Mouse (Mus musculus) heart, embryonic 12.5 days (tissue): ENCODE measurements around the gene Smpdl3b. TPM values are rescaled to one million over a fixed set of nuclear protein-coding genes. Genes with fewer than 3 reads are reported as not detected.
"Not testable (repeated sequence)": the region's sequence is repeated elsewhere in the genome, so short reads cannot be mapped to it uniquely, and the experiment has no call there.

Source experiments
- ATAC-seq: fragments of 200-750 bp; cut with Nextera tagmentation; 2 replicates; pipeline ENCODE4 v1.8.0; 2017; ENCODE audit warnings: moderate TSS enrichment, moderate library complexity; ENCODE audit not compliant: insufficient number of reproducible peaks, low FRiP score
- H3K27ac ChIP-seq: fragments of 300-500 bp; sonication (generic); 2 replicates; pipeline ENCODE4 v1.5.1; 2016; ENCODE audit warnings: mild to moderate bottlenecking, moderate library complexity; ENCODE audit not compliant: poor library complexity, severe bottlenecking
- H3K27me3 ChIP-seq: fragments of 300-500 bp; sonication (generic); replicated peaks from 2 replicates; pipeline ENCODE4 v1.6.1; 2016; ENCODE audit warnings: mild to moderate bottlenecking, moderate library complexity
- H3K36me3 ChIP-seq: fragments of 300-500 bp; sonication (generic); 2 replicates; pipeline ENCODE4 v1.6.1; 2016; ENCODE audit warnings: mild to moderate bottlenecking, moderate library complexity
- H3K4me1 ChIP-seq: fragments of 300-500 bp; sonication (generic); replicated peaks from 2 replicates; pipeline ENCODE4 v1.6.1; 2016; ENCODE audit warnings: mild to moderate bottlenecking
- H3K4me2 ChIP-seq: fragments of 300-500 bp; sonication (generic); 2 replicates; pipeline ENCODE4 v1.6.1; 2016; ENCODE audit warnings: mild to moderate bottlenecking, moderate library complexity
- H3K4me3 ChIP-seq: fragments of 300-500 bp; sonication (generic); 2 replicates; pipeline ENCODE4 v1.5.1; 2016; ENCODE audit warnings: mild to moderate bottlenecking
- H3K9ac ChIP-seq: fragments of 300-500 bp; sonication (generic); 2 replicates; pipeline ENCODE4 v1.6.1; 2016; ENCODE audit warnings: mild to moderate bottlenecking, moderate library complexity
- H3K9me3 ChIP-seq: fragments of 300-500 bp; sonication (generic); replicated peaks from 2 replicates; pipeline ENCODE4 v1.6.1; 2016; ENCODE audit warnings: mild to moderate bottlenecking, moderate library complexity
- whole genome bisulfite sequencing: fragments of 180-500 bp; shearing (Covaris S2); methylation state at CpG from one replicate; pipeline ENCODE4 v1.1.7; 2016; 5-methylcytosine and 5-hydroxymethylcytosine counted together
- polyA plus RNA-seq: library from polyadenylated mRNA; unstranded; fragments of >200 nt; fragmentation: Nextera tagmentation; extraction: Ambion mirVana; gene quantifications from 2 replicates; pipeline ENCODE4 v1.2.1, GENCODE M21; 2016

Smpdl3b gene
- polyA plus RNA-seq, 1 experiment from 2014 or later: 6.5 TPM

DNA sequence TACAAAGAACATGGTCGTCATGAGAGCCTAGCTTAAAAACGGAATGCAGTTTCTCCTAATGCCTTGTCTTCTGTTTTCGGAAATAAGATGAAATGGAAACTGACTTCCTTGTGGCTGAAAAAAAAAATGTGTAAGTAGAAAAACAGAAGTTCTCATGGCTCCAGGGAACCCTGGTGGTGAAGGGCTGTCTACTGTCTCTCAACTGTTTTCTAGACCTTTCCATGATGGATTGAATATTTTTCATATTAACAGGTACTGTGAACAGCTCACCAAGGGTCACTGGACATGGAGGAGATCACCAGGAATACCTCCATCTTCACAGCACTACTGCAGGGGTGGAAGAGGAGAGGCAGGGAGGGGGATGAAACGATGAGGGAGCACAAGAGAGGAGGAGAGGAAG lies 41.0 kb upstream of the Smpdl3b start:
- H3K27ac ChIP-seq: no peak overlapping the region
- H3K36me3 ChIP-seq: no peaks in the 10 kb centered on the region
- H3K4me2 ChIP-seq: no peak overlapping the region
- H3K9me3 ChIP-seq: no peaks in the 10 kb centered on the region
- peaks cover 30% of the 10 kb centered on the region for H3K27me3 ChIP-seq
- H3K4me3 ChIP-seq: no peak overlapping the region
- H3K9ac ChIP-seq: no peak overlapping the region
- WGBS: 60% methylated on average over 4 of the region's 4 CpGs
- ATAC-seq: no peak
- H3K4me1 ChIP-seq: peaks cover 7% of the 10 kb centered on the region; the same call in 1 of the 2 replicates

GRCm38 (mm10) chr4:132797461-132797860 lies 40.4 kb upstream of the Smpdl3b start:
- Histone ChIP-seq H3K36me3 (no peaks in the 10 kb centered on the region), H3K9me3 (no peaks in the 10 kb centered on the region), H3K27ac (no peak overlapping the region), H3K27me3 (peaks cover 30% of the 10 kb centered on the region), H3K4me2 (no peak overlapping the region), H3K4me1 (peaks cover 7% of the 10 kb centered on the region; the same call in 1 of the 2 replicates), H3K4me3 (no peak overlapping the region), H3K9ac (no peak overlapping the region)
- no peak for ATAC-seq
- WGBS: 64% methylated on average over 1 of the region's 1 CpGs

DNA sequence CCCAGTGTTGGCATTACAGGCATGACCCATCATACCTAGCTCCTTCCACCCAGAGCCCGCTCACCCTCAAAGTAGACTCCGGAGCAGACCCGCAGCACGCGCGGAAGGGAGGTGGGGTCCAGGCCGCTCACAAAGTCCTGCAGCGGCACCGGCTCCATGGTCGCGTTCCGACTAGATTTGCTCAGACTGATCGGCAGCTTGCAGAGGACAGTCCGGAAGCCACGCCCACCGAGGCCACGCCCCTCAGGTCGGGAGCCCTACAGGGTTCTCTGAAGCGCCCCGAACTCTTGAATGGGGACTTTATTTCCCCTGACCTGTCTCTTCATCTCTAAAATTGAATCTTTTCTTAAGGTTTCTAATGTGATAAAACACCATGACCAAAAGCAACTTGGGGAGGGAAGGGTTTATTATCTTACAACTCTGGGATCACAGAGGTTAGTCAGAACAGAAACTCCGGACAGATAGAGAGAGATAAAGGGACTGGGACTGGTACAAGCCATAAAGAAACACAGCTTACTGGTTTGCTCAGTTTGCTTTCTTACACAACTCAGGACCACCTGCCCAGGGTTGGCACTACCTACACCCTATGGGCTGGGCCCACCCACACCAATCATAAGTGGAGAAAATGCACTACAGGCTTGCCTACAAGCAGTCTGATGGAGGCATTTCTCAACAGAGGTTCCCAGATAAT lies 39.3 kb upstream of the Smpdl3b start, which contains the start of gene Themis2:
Themis2 (minus strand) TSS at position 192 of the 691 bp plus-strand sequence.
- ATAC-seq: no peak
- Histone ChIP-seq H3K9me3 (no peaks in the 10 kb centered on the region), H3K27me3 (peaks cover 30% of the 10 kb centered on the region), H3K4me2 (peak within 1 kb of the TSS; percentile 72), H3K4me1 (peaks cover 7% of the 10 kb centered on the region; the same call in 1 of the 2 replicates), H3K36me3 (no peaks in the 10 kb centered on the region), H3K4me3 (peak within 1 kb of the TSS; percentile 43), H3K27ac (no peak within 1 kb of the TSS), H3K9ac (peak within 1 kb of the TSS; percentile 47; the same call in 1 of the 2 replicates)
- 1% methylated on average over 21 of the region's 21 CpGs for WGBS

GRCm38 (mm10) chr4:132795171-132795570 lies 38.1 kb upstream of the Smpdl3b start:
- Histone ChIP-seq H3K27me3 (peaks cover 30% of the 10 kb centered on the region), H3K4me3 (no peak overlapping the region), H3K36me3 (no peaks in the 10 kb centered on the region), H3K4me1 (peaks cover 7% of the 10 kb centered on the region; the same call in 1 of the 2 replicates), H3K27ac (no peak overlapping the region), H3K4me2 (no peak overlapping the region), H3K9ac (no peak overlapping the region), H3K9me3 (no peaks in the 10 kb centered on the region)
- no peak for ATAC-seq
- WGBS: 58% methylated on average over 7 of the region's 7 CpGs

GRCm38 (mm10) chr4:132794760-132795159 lies 37.7 kb upstream of the Smpdl3b start:
- Histone ChIP-seq H3K9me3 (no peaks in the 10 kb centered on the region), H3K27ac (no peak overlapping the region), H3K4me1 (peaks cover 7% of the 10 kb centered on the region; the same call in 1 of the 2 replicates), H3K36me3 (no peaks in the 10 kb centered on the region), H3K4me3 (no peak overlapping the region), H3K4me2 (no peak overlapping the region), H3K9ac (no peak overlapping the region), H3K27me3 (peaks cover 30% of the 10 kb centered on the region)
- ATAC-seq: no peak
- WGBS: 68% methylated on average over 8 of the region's 8 CpGs

DNA sequence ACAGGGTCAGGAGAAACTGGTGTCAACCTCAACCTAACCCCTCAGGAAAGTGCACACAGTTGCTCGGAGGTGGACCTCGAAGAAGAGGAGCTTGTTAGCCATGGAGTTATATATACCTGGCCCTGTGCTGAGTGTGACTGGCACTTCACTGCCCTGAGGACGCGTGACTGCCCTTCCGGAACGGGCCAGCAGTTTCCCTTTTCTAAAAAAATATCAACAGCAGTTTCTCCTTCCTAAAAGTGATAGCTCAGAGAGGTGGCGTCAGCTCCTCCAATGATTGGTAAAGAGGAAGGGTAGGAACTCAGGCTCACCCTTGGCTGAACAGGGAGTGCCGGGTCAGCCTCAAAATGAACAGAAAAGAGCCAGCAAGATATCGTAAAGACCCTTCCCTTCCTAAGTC lies 37.0 kb upstream of the Smpdl3b start:
- Histone ChIP-seq H3K9ac (no peak overlapping the region), H3K9me3 (no peaks in the 10 kb centered on the region), H3K4me2 (no peak overlapping the region), H3K4me3 (no peak overlapping the region), H3K27ac (no peak overlapping the region), H3K36me3 (no peaks in the 10 kb centered on the region), H3K4me1 (peaks cover 7% of the 10 kb centered on the region; the same call in 1 of the 2 replicates), H3K27me3 (peaks cover 30% of the 10 kb centered on the region)
- ATAC-seq: no peak
- WGBS: 68% methylated on average over 9 of the region's 9 CpGs

GRCm38 (mm10) chr4:132793322-132794004 lies 36.4 kb upstream of the Smpdl3b start:
- not testable (repeated sequence) for H3K4me1 ChIP-seq, H3K9ac ChIP-seq, H3K27ac ChIP-seq, H3K36me3 ChIP-seq, ATAC-seq, H3K4me2 ChIP-seq, H3K4me3 ChIP-seq, H3K9me3 ChIP-seq
- peaks cover 30% of the 10 kb centered on the region for H3K27me3 ChIP-seq
- WGBS: 77% methylated on average over 8 of the region's 9 CpGs

DNA sequence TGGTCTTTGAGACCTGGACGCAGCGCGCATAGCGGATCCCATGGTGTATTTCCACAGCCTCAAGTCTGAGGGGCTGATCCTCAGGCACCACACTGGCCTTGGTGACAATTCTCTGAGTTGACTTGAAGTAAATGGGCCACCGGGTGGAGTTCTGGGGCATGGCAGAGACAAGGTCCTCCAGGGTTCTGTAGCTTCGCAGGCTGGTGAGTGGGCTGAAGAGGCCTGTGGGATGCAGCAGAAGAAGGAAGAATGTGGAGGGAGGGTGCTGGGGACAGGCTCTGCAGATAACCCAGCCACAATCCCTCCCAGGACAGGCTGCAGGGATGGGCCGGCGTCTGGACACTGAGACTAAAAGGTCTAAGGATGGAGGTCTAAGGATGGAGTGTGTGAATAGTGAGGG lies 32.7 kb upstream of the Smpdl3b start:
- Histone ChIP-seq H3K4me3 (no peak overlapping the region), H3K27ac (no peak overlapping the region), H3K4me2 (no peak overlapping the region), H3K36me3 (no peaks in the 10 kb centered on the region), H3K4me1 (no peaks in the 10 kb centered on the region), H3K9ac (no peak overlapping the region), H3K27me3 (peaks cover 11% of the 10 kb centered on the region), H3K9me3 (no peaks in the 10 kb centered on the region)
- WGBS: 70% methylated on average over 8 of the region's 8 CpGs
- no peak for ATAC-seq

DNA sequence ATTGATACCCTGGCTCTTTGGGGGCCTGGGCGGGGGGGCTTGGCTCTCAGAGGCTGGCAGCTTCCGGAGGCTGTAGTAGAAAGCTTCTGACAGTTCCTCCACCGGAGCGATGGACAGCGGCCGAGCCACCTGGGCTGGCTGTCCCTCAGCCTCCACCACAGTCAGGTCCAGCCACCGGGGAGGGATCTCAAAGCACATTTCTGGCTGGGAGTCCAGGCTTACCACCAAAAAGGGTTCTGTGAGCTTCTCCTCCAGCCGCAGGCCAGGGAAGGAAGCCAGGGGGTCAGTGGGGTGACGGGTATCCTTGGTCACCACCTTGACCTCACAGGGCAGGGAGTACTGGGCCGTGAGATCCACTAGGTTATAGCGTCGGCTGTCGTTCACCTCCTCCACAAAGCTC lies 28.2 kb upstream of the Smpdl3b start:
- H3K27ac ChIP-seq: no peak overlapping the region

GRCm38 (mm10) chr4:132783732-132784131 lies 26.7 kb upstream of the Smpdl3b start:
- WGBS: 81% methylated on average over 2 of the region's 2 CpGs
- Histone ChIP-seq H3K9me3 (no peaks in the 10 kb centered on the region), H3K4me3 (no peak overlapping the region), H3K36me3 (peaks cover 10% of the 10 kb centered on the region), H3K27ac (no peak overlapping the region), H3K4me1 (no peaks in the 10 kb centered on the region), H3K4me2 (no peak overlapping the region), H3K27me3 (no peaks in the 10 kb centered on the region), H3K9ac (no peak overlapping the region)
- no peak for ATAC-seq

More for the DNA sequence above, 28.2 kb upstream of the Smpdl3b start:
- H3K4me2 ChIP-seq: no peak overlapping the region
- H3K27me3 ChIP-seq: no peaks in the 10 kb centered on the region
- H3K4me1 ChIP-seq: no peaks in the 10 kb centered on the region
- no peak overlapping the region for H3K4me3 ChIP-seq
- ATAC-seq: no peak
- WGBS: 88% methylated on average over 13 of the region's 13 CpGs
- no peaks in the 10 kb centered on the region for H3K9me3 ChIP-seq
- H3K9ac ChIP-seq: no peak overlapping the region
- no peaks in the 10 kb centered on the region; the same call in 1 of the 2 replicates for H3K36me3 ChIP-seq

DNA sequence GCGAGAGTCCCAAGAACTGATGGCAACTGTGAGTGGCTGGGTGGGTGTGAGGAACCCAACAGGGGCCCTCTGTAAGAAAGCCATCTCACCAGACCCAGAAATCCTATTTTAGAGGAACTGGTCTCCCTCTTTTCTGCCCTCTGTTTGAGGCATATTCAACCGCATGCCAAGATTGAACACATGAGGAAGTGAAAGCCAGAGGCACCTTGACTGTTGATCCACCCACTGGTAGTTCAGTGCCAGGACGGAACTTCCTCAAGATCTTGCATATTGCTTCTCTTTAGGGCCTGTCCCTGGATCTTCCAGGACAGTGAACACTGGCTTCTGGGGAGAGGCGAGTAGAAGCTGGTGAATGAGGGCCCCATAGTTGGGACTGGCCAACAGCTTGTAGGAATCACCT lies 23.2 kb upstream of the Smpdl3b start:
- Histone ChIP-seq H3K4me3 (no peak overlapping the region), H3K4me1 (no peaks in the 10 kb centered on the region), H3K27me3 (no peaks in the 10 kb centered on the region), H3K9ac (no peak overlapping the region), H3K27ac (no peak overlapping the region), H3K36me3 (peaks cover 45% of the 10 kb centered on the region), H3K4me2 (no peak overlapping the region), H3K9me3 (no peaks in the 10 kb centered on the region)
- 86% methylated on average over 4 of the region's 4 CpGs for WGBS
- ATAC-seq: no peak
